In the genomic region with DNA sequence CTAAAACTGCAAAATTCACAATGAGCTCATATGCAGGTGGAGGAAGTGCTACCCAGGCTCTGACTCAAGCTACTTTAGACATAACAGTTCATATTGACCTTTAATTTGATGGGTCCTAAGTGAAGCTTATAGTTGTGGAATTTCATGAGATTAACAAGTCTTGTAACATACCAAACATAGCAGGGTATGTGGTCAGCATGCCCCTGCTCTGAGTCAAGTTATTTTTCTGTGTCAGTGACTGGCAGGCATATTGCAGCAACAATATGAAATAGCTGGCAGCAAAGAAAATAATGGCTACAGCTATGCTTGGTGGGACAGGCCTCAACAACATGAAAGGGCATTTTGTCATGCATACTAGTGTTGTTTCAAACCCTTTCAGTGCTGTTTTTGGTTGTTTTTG, we compare ENCODE assay signal across 30 mouse cellular contexts.
DNase-seq lines count a peak whose midpoint lies in the region; ATAC-seq and TF ChIP-seq lines count a peak whose summit lies in the region.
"Had no signal": no experiment of that assay in that cellular context is flagged by ENCODE, and none has a peak within 500 bp of the region (broad histone marks: within the 10 kb centered on the region; RNA-seq: fewer than 3 reads in every experiment).

No protein-coding gene starts in this region.

- in situ Hi-C loops in Patski (cut with MboI; ENCODE audit: low pct_unique_long_range_greater_than_20kb), result no loop called here

- no peak overlapping the region for H3K4me3 ChIP-seq in C2C12 (ENCODE audit: insufficient read depth, poor library complexity, severe bottlenecking)
- no peak overlapping the region for H3K4me3 ChIP-seq in myocyte
- H3K4me3 ChIP-seq: embryonic facial prominence, embryonic 10.5 days; embryonic facial prominence, embryonic 13.5 days; forebrain, embryonic 10.5 days; forebrain, embryonic 13.5 days; heart, embryonic 10.5 days; heart, embryonic 13.5 days had no signal

- H3K79me3 ChIP-seq in C2C12 (ENCODE audit: low read depth), result no peaks in the 10 kb centered on the region

- H3K36me3 ChIP-seq in C2C12 (ENCODE audit: control insufficient read depth, insufficient read depth) (no peaks in the 10 kb centered on the region), myocyte (ENCODE audit: control insufficient read depth, insufficient read depth) (no peaks in the 10 kb centered on the region)

- H3K27me3 ChIP-seq in C2C12 (ENCODE audit: control insufficient read depth, insufficient read depth, insufficient read length) (no peaks in the 10 kb centered on the region), Patski (no peaks in the 10 kb centered on the region), myocyte (ENCODE audit: control insufficient read depth, insufficient read depth, insufficient read length) (no peaks in the 10 kb centered on the region)
- H3K27me3 ChIP-seq: CH12.LX; embryonic facial prominence, embryonic 13.5 days; forebrain, embryonic 13.5 days; heart, embryonic 13.5 days had no signal

- TF ChIP-seq CTCF in C2C12 (IDR thresholded peaks at IDR 0.05; ENCODE audit: control insufficient read depth, insufficient read depth, insufficient read length) (no peak), Patski (IDR thresholded peaks at IDR 0.05) (no peak)

- POLR2A ChIA-PET in Patski (lab: Charles Lee), result interaction anchor here (1.7 kb wide), 1 partner anchor 12 kb away, joined by 3 read pairs; no protein-coding TSS in a partner anchor

- no peaks in the 10 kb centered on the region for H3K79me2 ChIP-seq in C2C12 (ENCODE audit: control insufficient read depth, insufficient read depth)
- no peaks in the 10 kb centered on the region for H3K79me2 ChIP-seq in myocyte (ENCODE audit: control insufficient read depth, insufficient read depth)

- H3ac ChIP-seq in C2C12 (ENCODE audit: control insufficient read depth, insufficient read length, low read depth) (no peak overlapping the region), myocyte (ENCODE audit: control insufficient read depth, insufficient read length) (no peak overlapping the region)

- DNase-seq in 3134 (ENCODE audit: extremely low read depth, insufficient read length, low spot score), result peak; percentile 39
- no peak for DNase-seq in Patski (ENCODE audit: low read depth, low spot score)
- no peak for DNase-seq in cerebellum, postnatal 36 days
- no peak for DNase-seq in gastrocnemius, postnatal 4 days (ENCODE audit: low spot score in 2 of 2)
- no peak for DNase-seq in heart, adult 18-20 months
- DNase-seq: adrenal gland, adult 2 months; adrenal gland, postnatal 14 days; cerebellum, adult 11 months; cerebellum, adult 2 months; cerebellum, adult 9-11 months; cerebellum, postnatal 25 days; embryo, embryonic 11 days; gastrocnemius, postnatal 10 days; gastrocnemius, postnatal 36 days; heart, adult 11 months; heart, postnatal 14 days; heart, postnatal 4 days had no signal

- peak; percentile 79 for ATAC-seq in Patski
- ATAC-seq: hindbrain, postnatal 0 days; inflammation-experienced regulatory T-cells, adult 6 months; intestine, postnatal 0 days had no signal

- H3K4me2 ChIP-seq in myocyte (ENCODE audit: low read depth), result no peak overlapping the region
- H3K4me2 ChIP-seq: embryonic facial prominence, embryonic 13.5 days; forebrain, embryonic 13.5 days; heart, embryonic 13.5 days; hindbrain, embryonic 14.5 days had no signal

- TF ChIP-seq POLR2A in myocyte (IDR thresholded peaks at IDR 0.05; ENCODE audit: insufficient read length, low read depth), result no peak

- CTCF ChIA-PET in Patski (lab: Charles Lee), result no interaction called here

TF ChIP-seq in C2C12, 6 proteins besides CTCF, POLR2A, EP300 and RAD21:
- TF ChIP-seq MYOD1 (IDR thresholded peaks at IDR 0.05; ENCODE audit: control insufficient read depth, insufficient read length, low read depth) (no peak), MAX (IDR thresholded peaks at IDR 0.05) (no peak), USF1 (IDR thresholded peaks at IDR 0.05; ENCODE audit: low read depth) (no peak), CEBPB (IDR thresholded peaks at IDR 0.05; ENCODE audit: low read depth) (peak; percentile 69)
TF ChIP-seq in C2C12: peak in this region for 1.

TF ChIP-seq in myocyte, 11 proteins besides CTCF, POLR2A, EP300 and RAD21:
- TF ChIP-seq REST (IDR thresholded peaks at IDR 0.05; ENCODE audit: insufficient read depth, insufficient read length), result no peak
- no peak for TF ChIP-seq MYOG (IDR thresholded peaks at IDR 0.05; ENCODE audit: control insufficient read depth in 1 of 3, insufficient read depth in 1 of 3, insufficient read length in 2 of 3, low read depth in 2 of 3)
- no peak for TF ChIP-seq TCF3 (IDR thresholded peaks at IDR 0.05; ENCODE audit: insufficient read length, low read depth)
- peak; percentile 81 for TF ChIP-seq CEBPB (IDR thresholded peaks at IDR 0.05; ENCODE audit: insufficient read depth, poor library complexity, severe bottlenecking)
